Mouse (Mus musculus) cortical plate, adult 2 months (tissue): Measurements from ENCODE around the gene Klrg1. TPM values are rescaled to one million over a fixed set of nuclear protein-coding genes. Genes with fewer than 3 reads are reported as not detected.

Experiments
- H3K27ac ChIP-seq: fragments of 200-500 bp; 2 replicates; pipeline ENCODE4 v1.5.1; 2012; ENCODE audit warnings: low read length, control low read depth, inconsistent platforms; ENCODE audit not compliant: insufficient read depth
- H3K4me1 ChIP-seq: fragments of 200-500 bp; 2 replicates; pipeline ENCODE4 v1.6.1; 2011; ENCODE audit warnings: low read length; ENCODE audit not compliant: control insufficient read depth, insufficient read depth
- H3K4me3 ChIP-seq: fragments of 200-500 bp; 2 replicates; pipeline ENCODE4 v1.5.1; 2011; ENCODE audit warnings: mild to moderate bottlenecking, low read length, control low read depth; ENCODE audit not compliant: insufficient read depth
- CTCF ChIP-seq: fragments of 200-500 bp; IDR thresholded peaks from 2 replicates; pipeline ENCODE4 v1.5.1; 2011; ENCODE audit warnings: mild to moderate bottlenecking, control low read depth, low read length; ENCODE audit not compliant: insufficient read depth; ENCODE audit errors: extremely low read depth
- POLR2A ChIP-seq: fragments of 200-500 bp; IDR thresholded peaks from 2 replicates; pipeline ENCODE4 v1.6.1; 2011; ENCODE audit warnings: mild to moderate bottlenecking, low read length, control low read depth; ENCODE audit not compliant: insufficient read depth; ENCODE audit errors: extremely low read depth
- polyA plus RNA-seq: library from polyadenylated mRNA; depleted of rRNA; stranded (reverse); fragments of >200 nt; gene quantifications from 2 replicates; pipeline ENCODE4 v1.2.3, GENCODE M21; 2012

Gene Klrg1
- polyA plus RNA-seq, 1 experiment: 0.17 TPM

DNA sequence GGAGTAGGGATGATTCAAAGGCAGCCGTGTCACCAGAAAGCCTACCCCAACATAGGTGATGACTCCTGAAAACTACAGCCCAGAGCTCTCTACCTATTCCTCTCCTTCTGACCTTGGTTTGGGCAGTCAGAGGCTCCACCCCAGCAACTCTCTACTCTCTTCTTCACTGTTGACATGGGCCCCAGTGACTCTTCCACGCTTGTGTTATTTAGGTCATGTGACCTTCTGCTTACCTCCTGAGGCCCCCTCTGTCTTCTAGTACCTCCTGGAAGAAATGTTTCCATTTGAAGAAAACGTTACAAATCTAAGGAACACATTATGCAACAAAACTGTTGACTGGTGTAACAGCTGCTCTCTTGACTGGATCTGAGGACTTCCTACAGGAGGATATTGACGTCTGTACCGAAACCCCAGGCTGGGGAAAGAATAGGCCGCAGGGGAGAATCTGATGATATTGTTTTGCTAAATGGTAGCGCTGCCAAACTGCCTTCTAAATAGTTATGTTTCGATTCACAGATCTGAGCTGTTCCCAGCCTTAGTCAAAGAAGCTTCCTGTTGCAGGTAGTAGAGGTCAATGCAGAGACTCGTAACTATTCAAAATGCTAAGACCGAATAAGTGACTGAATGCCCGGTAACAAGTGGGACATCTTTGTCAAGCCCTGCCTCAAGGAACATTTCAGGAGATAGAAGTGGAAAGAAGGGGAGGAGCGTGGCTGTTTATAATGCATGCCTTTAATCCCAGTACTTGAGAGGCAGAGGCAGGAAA is 22.3 kb upstream of the Klrg1 start:
- no peak for TF ChIP-seq CTCF
- TF ChIP-seq POLR2A: no peak
- Histone ChIP-seq H3K27ac (no peak overlapping the region), H3K4me1 (no peaks in the 10 kb centered on the region; the same call in 1 of the 2 replicates), H3K4me3 (no peak overlapping the region)

DNA sequence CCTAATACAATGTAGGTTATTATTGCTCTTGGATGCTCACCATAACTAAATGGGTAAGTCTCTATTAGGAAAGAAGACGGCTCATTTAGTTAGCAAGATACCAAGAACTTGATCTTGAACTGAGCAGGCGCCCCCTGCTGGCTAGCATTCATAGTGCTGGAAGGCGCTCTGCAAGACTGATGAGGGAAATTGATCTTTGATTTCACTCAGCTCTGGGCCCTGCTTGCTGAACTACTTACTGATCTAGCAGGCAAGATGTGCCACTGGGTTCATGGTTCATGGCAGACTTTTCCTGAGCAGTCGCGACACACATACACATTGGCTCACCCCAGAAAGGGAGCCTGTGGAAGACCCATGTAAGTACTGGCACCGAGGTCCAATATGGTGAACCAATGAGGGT is 21.7 kb upstream of the Klrg1 start:
- no peak overlapping the region for H3K4me3 ChIP-seq
- no peaks in the 10 kb centered on the region; the same call in 1 of the 2 replicates for H3K4me1 ChIP-seq
- peak; percentile 79 for TF ChIP-seq CTCF
- TF ChIP-seq POLR2A: no peak
- no peak overlapping the region for H3K27ac ChIP-seq

DNA sequence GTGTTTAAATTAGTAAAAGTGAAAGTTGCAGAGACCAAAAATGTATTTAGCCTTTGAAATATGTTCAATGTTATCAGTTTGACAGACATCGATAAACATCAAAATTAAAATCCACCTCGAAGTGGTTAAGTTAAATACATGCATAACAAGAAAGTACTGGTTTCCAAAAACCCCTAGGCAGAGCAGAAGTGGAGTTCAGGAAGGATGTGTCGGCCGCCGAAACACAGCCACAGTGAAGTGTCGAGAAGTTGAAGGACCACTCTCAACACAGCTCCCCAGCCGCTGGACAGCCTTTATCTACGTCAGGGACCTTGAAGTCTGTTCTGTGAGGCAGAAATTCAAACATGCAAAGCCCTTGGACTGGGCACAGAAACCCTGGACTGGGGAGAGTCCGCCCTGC is 20.8 kb upstream of the Klrg1 start:
- H3K4me1 ChIP-seq: no peaks in the 10 kb centered on the region
- no peak for TF ChIP-seq CTCF
- TF ChIP-seq POLR2A: no peak
- no peak overlapping the region for H3K4me3 ChIP-seq
- H3K27ac ChIP-seq: no peak overlapping the region

DNA sequence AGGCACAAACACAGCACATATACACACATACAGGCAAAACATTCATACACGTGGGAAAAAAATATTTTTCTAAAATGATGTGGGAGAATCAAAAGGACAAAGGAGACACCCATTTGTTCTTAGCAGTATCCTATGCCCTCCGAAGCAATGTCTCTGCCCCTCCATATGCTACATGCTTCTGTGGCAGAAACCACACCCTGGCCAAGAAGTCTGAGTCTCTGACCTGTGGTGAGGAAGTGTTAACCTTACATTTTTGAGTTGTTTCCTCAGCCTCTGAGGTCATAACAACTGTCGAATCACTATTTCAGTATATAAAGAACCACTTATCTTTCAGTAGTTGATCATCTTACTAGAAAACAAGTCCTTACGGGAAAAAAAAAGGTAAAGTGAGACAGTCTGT is 20.0 kb upstream of the Klrg1 start:
- TF ChIP-seq POLR2A: no peak
- TF ChIP-seq CTCF: no peak
- H3K4me3 ChIP-seq: no peak overlapping the region
- H3K4me1 ChIP-seq: no peaks in the 10 kb centered on the region; the same call in 1 of the 2 replicates
- no peak overlapping the region for H3K27ac ChIP-seq

DNA sequence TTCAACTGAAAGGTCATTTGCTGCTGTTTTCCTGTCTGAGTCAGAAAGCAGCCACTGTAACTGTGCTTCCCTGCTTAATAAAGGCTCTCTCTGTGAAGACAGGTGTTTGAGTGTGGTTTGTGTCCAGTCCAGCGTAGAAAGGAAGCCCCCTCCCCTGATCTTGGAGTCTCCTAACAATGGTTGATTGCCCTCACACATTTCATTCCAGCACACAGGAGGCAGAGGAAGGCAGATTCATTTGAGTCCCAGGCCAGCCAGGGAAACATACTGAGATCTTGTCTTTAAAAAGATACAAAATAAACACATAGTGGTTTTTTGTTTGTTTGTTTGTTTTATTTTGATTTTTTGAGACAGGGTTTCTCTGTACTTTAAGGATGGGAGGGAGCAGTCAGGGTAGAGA is 19.4 kb upstream of the Klrg1 start:
- no peak for TF ChIP-seq CTCF
- no peak for TF ChIP-seq POLR2A
- Histone ChIP-seq H3K27ac (no peak overlapping the region), H3K4me3 (no peak overlapping the region), H3K4me1 (no peaks in the 10 kb centered on the region; the same call in 1 of the 2 replicates)

DNA sequence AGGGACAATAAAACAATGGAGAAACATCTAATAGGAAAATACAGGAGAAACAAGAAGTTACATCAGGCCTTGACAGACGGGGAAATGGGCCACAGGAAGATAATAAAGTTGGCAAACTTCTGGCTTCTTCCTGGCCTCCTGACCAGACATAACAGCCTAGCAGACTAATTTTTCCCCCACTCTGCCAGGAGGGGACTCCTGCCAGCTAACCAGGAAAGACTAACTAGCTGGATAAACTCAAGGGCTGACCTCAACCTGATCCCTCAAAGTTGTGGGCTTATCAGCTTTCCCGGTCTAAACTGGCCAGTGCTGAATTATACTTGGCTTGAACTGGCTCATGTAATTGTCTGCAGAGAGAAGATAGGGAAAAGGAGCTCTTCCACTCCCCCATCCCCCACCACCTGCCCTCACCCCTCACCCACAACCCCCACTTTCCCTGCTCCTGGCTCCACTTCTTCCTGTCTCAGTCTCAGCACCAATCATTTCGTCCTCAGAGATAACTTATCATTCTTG is 17.0 kb upstream of the Klrg1 start:
- no peaks in the 10 kb centered on the region; the same call in 1 of the 2 replicates for H3K4me1 ChIP-seq
- H3K4me3 ChIP-seq: no peak overlapping the region
- TF ChIP-seq POLR2A (no peak), CTCF (no peak)
- H3K27ac ChIP-seq: no peak overlapping the region

DNA sequence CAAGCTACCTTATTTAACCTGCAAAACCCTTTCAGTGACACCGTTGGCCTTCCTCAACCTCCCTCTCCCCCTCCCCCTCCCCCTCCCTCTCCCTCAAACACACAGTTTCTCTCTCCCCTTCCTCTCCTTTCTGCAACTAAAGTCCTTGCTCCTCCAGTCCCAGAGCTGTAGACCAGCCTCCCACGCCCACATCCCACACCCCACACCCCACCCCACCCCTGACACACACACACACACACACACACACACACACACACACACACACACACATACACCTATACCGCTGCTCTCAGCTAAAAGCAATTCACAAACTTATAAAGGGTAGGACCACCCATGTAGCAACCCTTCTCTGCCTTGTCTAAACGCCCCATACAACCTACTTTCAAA is 15.5 kb upstream of the Klrg1 start:
- Histone ChIP-seq H3K4me3 (no peak overlapping the region), H3K4me1 (no peaks in the 10 kb centered on the region; the same call in 1 of the 2 replicates), H3K27ac (no peak overlapping the region)
- TF ChIP-seq CTCF (no peak), POLR2A (no peak)

DNA sequence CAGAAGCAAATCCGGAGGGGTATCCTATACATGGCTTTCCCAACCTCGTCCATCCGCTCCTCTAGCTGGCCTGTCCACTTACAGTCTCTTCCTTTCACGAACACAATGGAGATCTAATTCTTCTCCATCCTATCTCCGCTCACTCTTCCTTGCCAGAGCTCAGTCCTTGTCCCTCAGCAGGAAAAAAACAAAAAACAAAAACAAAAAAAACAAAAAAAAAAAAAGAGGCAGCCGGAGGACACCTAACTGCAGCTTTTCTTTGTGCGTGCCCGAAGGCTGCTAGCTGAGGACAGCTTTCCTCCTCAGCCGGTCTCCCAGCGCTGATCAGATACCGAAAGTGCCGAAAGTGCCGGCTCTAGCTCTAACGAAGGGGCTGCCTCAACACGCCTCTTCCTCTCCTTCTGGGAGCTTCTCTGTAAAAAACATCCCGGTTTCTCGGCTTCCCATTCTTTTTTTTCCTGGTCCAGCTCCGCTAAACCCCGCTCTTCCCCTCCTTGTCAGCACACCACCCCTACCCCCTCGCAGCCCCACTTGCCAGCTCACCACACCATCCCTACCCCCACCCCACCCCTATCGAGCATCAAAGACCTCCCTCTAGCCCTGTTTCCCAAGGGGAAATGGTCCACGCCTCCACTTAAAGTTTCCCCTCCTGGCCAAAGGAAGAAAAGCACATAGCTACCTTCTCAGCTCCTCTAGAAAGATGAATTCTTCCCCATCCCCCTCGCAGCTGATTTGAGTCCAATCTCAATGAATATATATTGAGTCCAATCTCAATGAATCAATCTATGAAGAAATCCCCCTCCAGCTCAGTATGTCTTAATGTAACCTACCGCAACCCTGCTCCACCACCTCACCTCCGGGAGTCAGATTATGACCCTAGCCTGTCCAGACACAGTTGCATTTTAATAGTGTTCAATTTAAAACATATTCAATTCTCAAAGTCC is 14.9 kb upstream of the Klrg1 start:
- no peaks in the 10 kb centered on the region; the same call in 1 of the 2 replicates for H3K4me1 ChIP-seq
- no peak for TF ChIP-seq POLR2A
- TF ChIP-seq CTCF: no peak
- H3K4me3 ChIP-seq: peak overlapping the region; percentile 44
- no peak overlapping the region for H3K27ac ChIP-seq

DNA sequence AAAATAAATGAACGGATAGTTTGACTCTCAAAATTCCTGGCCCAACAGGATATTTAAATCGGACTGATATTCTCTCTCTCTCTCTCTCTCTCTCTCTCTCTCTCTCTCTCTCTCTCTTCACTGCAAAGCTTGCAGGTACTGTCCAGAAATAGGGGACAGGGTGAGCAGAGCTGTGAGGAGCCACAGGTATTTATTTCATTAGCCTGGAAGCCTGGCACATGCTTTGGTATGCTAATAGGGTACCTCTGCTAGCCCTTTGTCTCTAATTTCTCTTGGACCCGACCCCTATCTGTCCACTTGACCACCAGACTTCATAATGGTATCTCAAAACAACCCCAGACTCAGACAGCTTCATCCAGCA is 14.2 kb upstream of the Klrg1 start:
- no peaks in the 10 kb centered on the region; the same call in 1 of the 2 replicates for H3K4me1 ChIP-seq
- TF ChIP-seq CTCF (no peak), POLR2A (no peak)
- H3K27ac ChIP-seq: no peak overlapping the region
- H3K4me3 ChIP-seq: peak overlapping the region; percentile 44

DNA sequence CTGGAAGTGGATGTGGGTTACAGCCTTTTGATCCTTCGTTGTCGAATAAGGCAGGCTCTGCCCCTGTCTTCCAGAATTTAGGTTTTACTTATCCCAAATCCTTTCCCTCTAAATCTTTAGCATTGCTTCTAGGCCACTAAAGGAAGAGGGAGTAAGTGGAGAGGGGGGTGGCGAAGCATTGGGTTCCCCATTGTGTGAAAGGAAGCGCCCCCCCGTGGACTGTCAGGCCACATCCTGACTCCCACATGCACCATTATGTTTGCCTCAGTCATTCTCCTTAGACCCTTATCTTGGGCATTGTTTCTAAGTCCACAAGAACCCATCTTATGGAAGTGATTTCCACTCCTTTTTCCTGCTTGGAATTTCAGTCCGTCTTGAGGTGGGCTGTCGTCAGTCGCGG is 12.6 kb upstream of the Klrg1 start:
- Histone ChIP-seq H3K4me3 (no peak overlapping the region), H3K4me1 (no peaks in the 10 kb centered on the region; the same call in 1 of the 2 replicates), H3K27ac (no peak overlapping the region)
- TF ChIP-seq CTCF (no peak), POLR2A (no peak)
